Mouse (Mus musculus): Measurements from ENCODE around the gene Gucy2e.

Gene Gucy2e

GRCm38 (mm10) chr11:69174722-69175121 is 62.1 kb downstream of the Gucy2e start:
- DNase-seq (ENCODE audit: low spot score in 2 of 2), result no peak

- no peak for DNase-seq (ENCODE audit: low spot score in 2 of 2)
Measured at GRCm38 (mm10) chr11:69172606-69173005, 64.2 kb downstream of the Gucy2e start.

- no peak for DNase-seq (ENCODE audit: low spot score in 2 of 2)
Measured at GRCm38 (mm10) chr11:69171626-69172025, 65.2 kb downstream of the Gucy2e start.

GRCm38 (mm10) chr11:69169313-69169712 is 67.5 kb downstream of the Gucy2e start:
- no peak for DNase-seq (ENCODE audit: low spot score in 2 of 2)

Data from frontal cortex, postnatal 25 days (tissue).